Mouse (Mus musculus): ENCODE data around the gene Bpifb9b. TPM values are rescaled to one million over a fixed set of nuclear protein-coding genes. Genes with fewer than 3 reads are reported as not detected.
"Not testable (repeated sequence)": the region's sequence is repeated elsewhere in the genome, so short reads cannot be mapped to it uniquely, and the experiment has no call there.

Gene Bpifb9b
- total and polyA plus RNA-seq, 2 experiments from 2014 or later: 1.3 to 1.7 TPM

GRCm38 (mm10) chr2:154338161-154338560 is 31.1 kb downstream of the Bpifb9b start:
- no peak for TF ChIP-seq CTCF (IDR thresholded peaks at IDR 0.05)
- peaks cover 14% of the 10 kb centered on the region; the same call in 1 of the 2 replicates for H3K36me3 ChIP-seq (ENCODE audit: insufficient read depth, low read length)
- WGBS: 81% methylated on average over 1 of the region's 1 CpGs
- no peak overlapping the region for H3K9ac ChIP-seq (replicated peaks; ENCODE audit: low read length, poor library complexity, severe bottlenecking)
- no peaks in the 10 kb centered on the region for H3K27me3 ChIP-seq (ENCODE audit: insufficient read depth, low read length)
- H3K4me1 ChIP-seq (ENCODE audit: insufficient read depth, low read length): no peaks in the 10 kb centered on the region
- H3K27ac ChIP-seq (ENCODE audit: low read depth, low read length): no peak overlapping the region
- no peak for DNase-seq (ENCODE audit: low spot score)
- no peak overlapping the region for H3K4me2 ChIP-seq (ENCODE audit: low read depth, low read length, poor library complexity, severe bottlenecking)
- ATAC-seq (ENCODE audit: low FRiP score): no peak
- H3K4me3 ChIP-seq (ENCODE audit: low read depth, low read length): no peak overlapping the region
- no peaks in the 10 kb centered on the region for H3K9me3 ChIP-seq (ENCODE audit: low read length)

- Histone ChIP-seq H3K27me3 (ENCODE audit: insufficient read depth, low read length) (no peaks in the 10 kb centered on the region), H3K4me2 (ENCODE audit: low read depth, low read length, poor library complexity, severe bottlenecking) (no peak overlapping the region), H3K9ac (replicated peaks; ENCODE audit: low read length, poor library complexity, severe bottlenecking) (no peak overlapping the region), H3K9me3 (ENCODE audit: low read length) (no peaks in the 10 kb centered on the region), H3K36me3 (ENCODE audit: insufficient read depth, low read length) (peaks cover 14% of the 10 kb centered on the region; the same call in 1 of the 2 replicates), H3K27ac (ENCODE audit: low read depth, low read length) (no peak overlapping the region), H3K4me1 (ENCODE audit: insufficient read depth, low read length) (no peaks in the 10 kb centered on the region), H3K4me3 (ENCODE audit: low read depth, low read length) (no peak overlapping the region)
- no peak for ATAC-seq (ENCODE audit: low FRiP score)
- TF ChIP-seq CTCF (IDR thresholded peaks at IDR 0.05): no peak
- 68% methylated on average over 2 of the region's 2 CpGs for WGBS
- no peak for DNase-seq (ENCODE audit: low spot score)
These were observed 32.3 kb downstream of the Bpifb9b start for GRCm38 (mm10) chr2:154339356-154339755.

DNA sequence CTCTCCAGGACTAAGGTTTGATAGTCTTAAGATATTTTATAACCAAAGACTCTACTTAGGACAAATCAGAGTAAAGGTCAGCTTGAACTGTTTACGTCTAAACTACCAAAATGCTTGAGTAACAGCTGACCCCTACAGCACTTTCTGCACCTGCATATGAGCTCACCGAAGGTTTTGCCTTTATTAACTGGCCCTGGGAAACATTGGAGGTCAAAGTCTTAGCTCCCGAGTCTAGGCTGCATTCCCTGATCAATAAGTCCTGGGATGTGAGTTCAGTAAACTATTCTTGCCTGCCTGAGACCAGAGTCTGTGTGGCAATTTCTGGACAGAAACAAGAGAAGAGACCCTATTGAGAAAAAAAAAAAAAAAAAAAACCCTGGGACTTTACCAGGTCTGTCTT is 41.1 kb downstream of the Bpifb9b start:
- no peak overlapping the region for H3K9ac ChIP-seq (replicated peaks; ENCODE audit: low read length, poor library complexity, severe bottlenecking)
- H3K36me3 ChIP-seq (ENCODE audit: insufficient read depth, low read length): peaks cover 24% of the 10 kb centered on the region
- H3K4me3 ChIP-seq (ENCODE audit: low read depth, low read length): no peak overlapping the region
- H3K27me3 ChIP-seq (ENCODE audit: insufficient read depth, low read length): no peaks in the 10 kb centered on the region
- no peaks in the 10 kb centered on the region for H3K4me1 ChIP-seq (ENCODE audit: insufficient read depth, low read length)
- WGBS: 92% methylated on average over 3 of the region's 3 CpGs
- ATAC-seq (ENCODE audit: low FRiP score) (no peak), DNase-seq (ENCODE audit: low spot score) (no peak)
- H3K27ac ChIP-seq (ENCODE audit: low read depth, low read length): no peak overlapping the region
- H3K4me2 ChIP-seq (ENCODE audit: low read depth, low read length, poor library complexity, severe bottlenecking): no peak overlapping the region
- no peaks in the 10 kb centered on the region for H3K9me3 ChIP-seq (ENCODE audit: low read length)
- no peak for TF ChIP-seq CTCF (IDR thresholded peaks at IDR 0.05)

DNA sequence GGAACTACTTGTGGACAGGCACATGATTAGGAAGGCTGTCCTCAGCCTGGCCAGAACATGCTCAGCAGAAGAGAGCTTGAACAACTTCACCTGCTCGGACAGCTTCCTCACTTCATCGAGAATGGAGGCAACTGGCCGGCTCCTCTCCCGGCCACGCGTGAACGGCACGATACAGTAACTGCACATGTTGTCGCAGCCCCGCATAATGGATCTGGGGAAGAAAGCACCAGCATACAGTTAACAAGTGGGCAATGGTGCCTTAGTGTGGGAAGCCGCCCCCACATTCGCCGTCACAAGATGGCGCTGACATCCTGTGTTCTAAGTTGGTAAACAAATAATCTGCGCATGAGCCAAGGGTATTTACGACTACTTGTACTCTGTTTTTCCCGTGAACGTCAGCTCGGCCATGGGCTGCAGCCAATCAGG is 47.0 kb downstream of the Bpifb9b start:
- 0 out of 2 replicates have a peak, but pooled peaks have one; percentile 34 for ATAC-seq (ENCODE audit: low FRiP score)
- peak overlapping the region; percentile 24; the same call in 1 of the 2 replicates for H3K9ac ChIP-seq (replicated peaks; ENCODE audit: low read length, poor library complexity, severe bottlenecking)
- H3K27me3 ChIP-seq (ENCODE audit: insufficient read depth, low read length); H3K4me1 ChIP-seq (ENCODE audit: insufficient read depth, low read length); H3K9me3 ChIP-seq (ENCODE audit: low read length): not testable (repeated sequence)
- H3K4me3 ChIP-seq (ENCODE audit: low read depth, low read length): peak overlapping the region; percentile 29
- H3K27ac ChIP-seq (ENCODE audit: low read depth, low read length): peak overlapping the region; percentile 47; the same call in 1 of the 2 replicates
- peaks cover 14% of the 10 kb centered on the region; the same call in 1 of the 2 replicates for H3K36me3 ChIP-seq (ENCODE audit: insufficient read depth, low read length)
- peak; percentile 17 for DNase-seq (ENCODE audit: low spot score)
- 76% methylated on average over 14 of the region's 19 CpGs for WGBS
- peak overlapping the region; percentile 35 for H3K4me2 ChIP-seq (ENCODE audit: low read depth, low read length, poor library complexity, severe bottlenecking)

DNA sequence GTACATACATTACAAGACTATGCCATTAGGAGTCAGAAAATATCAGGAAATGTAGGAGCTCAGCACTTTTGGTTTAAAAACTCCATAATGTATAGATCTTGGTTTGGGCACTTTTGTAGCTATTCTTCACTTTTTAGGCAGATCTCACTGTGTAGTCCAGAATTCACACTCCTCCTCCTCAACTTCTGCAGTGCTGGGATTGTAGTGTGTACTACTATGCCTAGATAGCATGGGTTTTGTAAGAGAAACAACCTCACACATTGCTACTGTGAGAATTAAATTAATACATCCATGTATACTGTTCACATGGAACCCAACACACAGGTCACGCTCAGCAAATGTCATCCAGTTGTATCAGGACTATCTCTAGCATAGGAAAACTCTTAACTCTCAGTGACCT is 60.5 kb downstream of the Bpifb9b start:
- no peak overlapping the region for H3K4me3 ChIP-seq (ENCODE audit: low read depth, low read length)
- no peak for ATAC-seq (ENCODE audit: low FRiP score)
- H3K9me3 ChIP-seq (ENCODE audit: low read length): no peaks in the 10 kb centered on the region
- TF ChIP-seq CTCF (IDR thresholded peaks at IDR 0.05): no peak
- H3K9ac ChIP-seq (replicated peaks; ENCODE audit: low read length, poor library complexity, severe bottlenecking): no peak overlapping the region
- H3K4me2 ChIP-seq (ENCODE audit: low read depth, low read length, poor library complexity, severe bottlenecking): no peak overlapping the region
- no peak for DNase-seq (ENCODE audit: low spot score)
- no peaks in the 10 kb centered on the region for H3K4me1 ChIP-seq (ENCODE audit: insufficient read depth, low read length)
- no peak overlapping the region for H3K27ac ChIP-seq (ENCODE audit: low read depth, low read length)
- peaks cover 16% of the 10 kb centered on the region; the same call in 1 of the 2 replicates for H3K36me3 ChIP-seq (ENCODE audit: insufficient read depth, low read length)
- WGBS: 94% methylated on average over 1 of the region's 1 CpGs
- no peaks in the 10 kb centered on the region for H3K27me3 ChIP-seq (ENCODE audit: insufficient read depth, low read length)

Other genes with a start within 250 kb of the Bpifb9b start
- gene Bpifa3, start 176.9 kb upstream of the Bpifb9b start, total RNA-seq (2014; rRNA removed): not detected in 2 replicates
- gene Bpifa3, start 176.9 kb upstream of the Bpifb9b start, polyA plus RNA-seq (2015; fragmentation: Nextera tagmentation; extraction: Ambion mirVana): not detected in 2 replicates
- 1.1 TPM in 1 of 2 replicates, not detected in the other for gene Bpifa1, start 164.3 kb upstream of the Bpifb9b start, total RNA-seq (2014; rRNA removed)
- 0.20 and 0.42 TPM in 2 replicates for gene Bpifa1, start 164.3 kb upstream of the Bpifb9b start, polyA plus RNA-seq (2015; fragmentation: Nextera tagmentation; extraction: Ambion mirVana)
- gene Bpifa5, start 144.6 kb upstream of the Bpifb9b start, total RNA-seq (2014; rRNA removed): not detected in 2 replicates
- gene Bpifa5, start 144.6 kb upstream of the Bpifb9b start, polyA plus RNA-seq (2015; fragmentation: Nextera tagmentation; extraction: Ambion mirVana): not detected in 2 replicates
- 0.27 and 0.47 TPM in 2 replicates for gene Bpifb1, start 116.4 kb upstream of the Bpifb9b start, total RNA-seq (2014; rRNA removed)
- gene Bpifb1, start 116.4 kb upstream of the Bpifb9b start, polyA plus RNA-seq (2015; fragmentation: Nextera tagmentation; extraction: Ambion mirVana): 0.72 and 0.83 TPM in 2 replicates
- 0.44 and 0.52 TPM in 2 replicates for gene Bpifb5, start 83.5 kb upstream of the Bpifb9b start, total RNA-seq (2014; rRNA removed)
- 0.27 TPM in 1 of 2 replicates, not detected in the other for gene Bpifb5, start 83.5 kb upstream of the Bpifb9b start, polyA plus RNA-seq (2015; fragmentation: Nextera tagmentation; extraction: Ambion mirVana)
- not detected in 2 replicates for gene Bpifb9a, start 49.4 kb upstream of the Bpifb9b start, total RNA-seq (2014; rRNA removed)
- 0.47 TPM in 1 of 2 replicates, not detected in the other for gene Bpifb9a, start 49.4 kb upstream of the Bpifb9b start, polyA plus RNA-seq (2015; fragmentation: Nextera tagmentation; extraction: Ambion mirVana)
- 10.8 and 12.4 TPM in 2 replicates for gene Cdk5rap1, start 65.8 kb downstream of the Bpifb9b start, total RNA-seq (2014; rRNA removed)
- 5.4 and 6.2 TPM in 2 replicates for gene Cdk5rap1, start 65.8 kb downstream of the Bpifb9b start, polyA plus RNA-seq (2015; fragmentation: Nextera tagmentation; extraction: Ambion mirVana)
- gene Snta1, start 100.9 kb downstream of the Bpifb9b start, total RNA-seq (2014; rRNA removed): 28.0 and 32.0 TPM in 2 replicates
- gene Snta1, start 100.9 kb downstream of the Bpifb9b start, polyA plus RNA-seq (2015; fragmentation: Nextera tagmentation; extraction: Ambion mirVana): 15.4 and 15.8 TPM in 2 replicates
- 53.2 and 57.8 TPM in 2 replicates for gene Cbfa2t2, start 129.3 kb downstream of the Bpifb9b start, total RNA-seq (2014; rRNA removed)
- 30.0 and 31.3 TPM in 2 replicates for gene Cbfa2t2, start 129.3 kb downstream of the Bpifb9b start, polyA plus RNA-seq (2015; fragmentation: Nextera tagmentation; extraction: Ambion mirVana)
- gene 1700003F12Rik, start 239.9 kb downstream of the Bpifb9b start, total RNA-seq (2014; rRNA removed): 1.6 and 2.5 TPM in 2 replicates
- gene 1700003F12Rik, start 239.9 kb downstream of the Bpifb9b start, polyA plus RNA-seq (2015; fragmentation: Nextera tagmentation; extraction: Ambion mirVana): 4.0 and 5.3 TPM in 2 replicates
- not detected in 2 replicates for gene Actl10, start 244.5 kb downstream of the Bpifb9b start, total RNA-seq (2014; rRNA removed)
- gene Actl10, start 244.5 kb downstream of the Bpifb9b start, polyA plus RNA-seq (2015; fragmentation: Nextera tagmentation; extraction: Ambion mirVana): 0.11 and 0.16 TPM in 2 replicates

All from midbrain, postnatal 0 days (tissue).